Mouse (Mus musculus) T-helper 1 cell (primary cell): ENCODE results near the gene Eogt.

Experiments
- in situ Hi-C: fragments of 300-600 bp; cut with MboI, MseI; formaldehyde crosslinking; loops from one replicate; pipeline ENCODE4 v1.15.1; 2025; ENCODE audit warnings: high pct_unique_total_duplicates

Gene Eogt

GRCm38 (mm10) chr6:97106106-97106505 is 42.9 kb downstream of the Eogt start:
- in situ Hi-C loops = loop anchor here (10.0 kb wide), 2 partner anchors 261 to 1881 kb away; no protein-coding TSS in a partner anchor

DNA sequence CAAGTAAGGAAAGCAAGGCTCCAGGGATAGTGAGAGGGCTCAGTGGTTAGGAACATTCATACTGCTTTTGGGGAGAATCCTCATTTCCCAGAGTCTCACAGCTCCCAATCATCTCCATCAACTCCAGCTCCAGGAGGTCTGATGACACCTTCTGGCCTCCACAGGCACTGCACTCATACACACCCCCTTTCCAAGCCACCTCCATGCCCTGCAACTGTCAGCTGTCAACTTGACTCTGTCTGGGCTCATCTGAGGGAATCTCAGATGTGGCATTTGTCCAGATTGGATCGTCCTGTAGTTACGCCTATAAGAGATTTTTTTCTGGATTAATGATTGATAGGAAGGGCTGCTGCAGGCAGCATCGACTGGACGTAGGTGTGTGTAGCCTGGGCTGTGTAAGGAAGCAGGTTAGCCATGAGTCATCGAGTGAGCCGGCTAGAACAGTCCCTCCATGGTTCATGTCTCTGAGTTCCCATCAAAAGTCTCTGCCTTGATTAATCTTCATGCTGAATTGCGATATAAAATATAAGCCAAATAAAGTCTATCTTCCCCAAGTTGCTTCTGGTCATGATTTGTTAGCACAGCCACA is 44.6 kb downstream of the Eogt start:
- in situ Hi-C loops = loop anchor here (5.0 to 10.0 kb wide), 3 partner anchors 72 to 1880 kb away; no protein-coding TSS in a partner anchor

DNA sequence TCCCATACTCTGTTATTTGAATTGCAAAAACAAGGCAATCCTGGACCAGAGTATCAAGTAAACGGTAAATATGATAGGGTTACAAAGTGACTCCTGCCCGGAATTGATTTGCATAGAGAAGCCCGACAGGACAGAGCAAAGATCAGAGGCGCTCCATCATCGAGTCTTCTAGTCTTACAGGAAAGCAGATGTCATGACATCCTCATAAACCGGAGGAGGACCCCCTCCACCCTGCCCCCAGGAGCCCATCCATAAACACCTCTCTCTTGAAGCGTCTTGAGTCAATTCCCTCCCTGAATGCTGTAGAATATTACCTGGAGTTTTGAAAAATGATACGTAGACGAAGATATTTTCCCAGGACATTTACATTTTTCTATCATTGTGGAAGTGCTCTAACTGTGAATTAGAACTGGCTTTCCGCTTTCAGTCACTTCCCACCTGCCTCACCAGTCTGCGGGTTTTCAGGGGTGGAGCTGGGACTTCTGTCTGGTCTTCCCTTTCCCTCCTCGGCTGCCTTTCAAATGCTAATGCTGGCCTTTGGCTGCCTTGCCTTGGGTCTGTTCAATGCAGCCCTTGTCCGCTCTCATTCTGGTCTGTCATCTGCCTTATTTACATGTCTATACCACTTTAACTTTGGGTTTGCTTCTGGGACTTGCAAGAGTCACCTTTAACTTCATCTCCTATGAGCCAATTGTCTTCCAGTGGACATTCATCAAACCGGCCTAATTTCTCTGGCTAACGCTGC is 46.9 kb downstream of the Eogt start:
- in situ Hi-C loops = loop anchor here (5.0 to 10.0 kb wide), 3 partner anchors 70 to 1877 kb away; no protein-coding TSS in a partner anchor

GRCm38 (mm10) chr6:97101190-97101957 is 47.6 kb downstream of the Eogt start:
- in situ Hi-C loops = loop anchor here (5.0 to 10.0 kb wide), 3 partner anchors 69 to 1877 kb away; no protein-coding TSS in a partner anchor

DNA sequence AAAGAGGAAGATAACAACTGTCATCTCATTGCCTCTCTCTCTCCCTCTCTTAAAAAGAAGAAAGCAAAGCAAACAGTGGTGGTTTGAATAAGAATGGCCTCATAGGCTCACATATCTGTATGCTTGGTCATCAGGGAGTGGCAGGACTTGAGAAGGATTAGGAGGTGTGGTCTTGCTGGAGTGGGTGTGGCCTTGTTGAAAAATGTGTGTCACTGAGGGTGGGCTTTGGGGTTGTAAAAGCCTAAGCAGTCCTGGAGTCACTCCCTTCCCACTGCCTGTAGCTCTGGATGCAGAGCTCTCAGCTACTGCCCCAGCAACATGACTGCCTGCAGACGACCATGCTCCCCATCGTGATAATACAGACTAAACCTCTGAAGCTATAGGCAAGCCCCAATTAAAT is 66.6 kb downstream of the Eogt start:
- in situ Hi-C loops = no loop called here

DNA sequence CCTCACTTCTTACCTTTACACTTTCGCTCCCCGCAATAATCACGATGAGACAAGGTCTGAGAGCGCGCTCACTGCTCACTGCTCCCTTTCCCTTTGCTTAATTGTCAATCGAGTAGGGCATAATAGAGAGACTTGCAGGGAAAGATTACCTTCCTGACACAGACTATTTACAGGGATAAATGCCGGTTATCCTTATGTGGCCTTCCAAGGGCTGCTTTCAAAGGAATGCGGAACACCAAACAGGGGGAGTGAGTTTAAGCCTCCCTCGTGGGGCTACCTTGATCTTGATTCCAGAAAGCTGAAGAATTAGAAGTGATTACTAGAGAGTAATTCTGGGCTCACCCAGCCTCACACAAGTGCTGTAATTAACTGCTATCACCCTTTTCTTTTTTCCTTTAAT is 69.0 kb downstream of the Eogt start:
- in situ Hi-C loops = no loop called here

DNA sequence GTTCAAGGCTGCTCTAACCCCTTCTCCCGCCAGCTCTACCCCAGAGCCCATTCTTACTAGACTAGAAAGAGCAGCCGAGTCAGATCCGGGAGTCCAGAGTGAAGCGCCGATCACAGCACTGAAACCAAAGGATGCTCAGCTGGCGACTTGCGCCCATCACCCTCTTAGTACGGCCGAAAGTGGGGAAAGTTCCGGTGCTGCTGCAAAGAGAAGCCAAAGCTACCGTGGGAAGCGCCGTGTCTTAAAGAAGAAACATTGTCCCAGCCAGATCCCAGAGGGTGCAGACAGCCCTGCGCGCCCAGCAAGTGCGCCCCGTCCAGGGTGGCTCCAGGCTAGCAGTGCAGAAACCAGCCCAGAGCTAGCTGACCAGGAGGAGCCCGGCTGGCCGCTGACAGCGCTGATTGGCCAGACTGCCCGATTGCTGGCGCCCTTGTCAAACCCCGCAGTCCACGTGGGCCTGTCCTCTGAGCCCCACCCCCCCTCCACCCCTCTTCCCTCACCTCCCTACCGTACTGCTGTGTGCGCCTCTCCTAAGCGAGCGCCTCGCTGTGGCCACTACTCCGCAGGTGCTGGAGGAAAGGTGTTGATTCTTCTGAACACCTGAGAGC is 88.8 kb downstream of the Eogt start, which contains the start of gene Fam19a4:
TSS of gene Fam19a4 (minus strand) at position 340 of the 608 bp plus-strand sequence.
- in situ Hi-C loops = no loop called here
